Mouse (Mus musculus) left cerebral cortex, adult 11 months (tissue): ENCODE results near the gene Gm36176.
"Not testable (repeated sequence)": the region's sequence is repeated elsewhere in the genome, so short reads cannot be mapped to it uniquely, and the experiment has no call there.

ENCODE experiments used
- DNase-seq: peaks from one replicate; pipeline ENCODE4 v3.0.0; 2022; ENCODE audit warnings: low spot score

The Gm36176 gene

DNA sequence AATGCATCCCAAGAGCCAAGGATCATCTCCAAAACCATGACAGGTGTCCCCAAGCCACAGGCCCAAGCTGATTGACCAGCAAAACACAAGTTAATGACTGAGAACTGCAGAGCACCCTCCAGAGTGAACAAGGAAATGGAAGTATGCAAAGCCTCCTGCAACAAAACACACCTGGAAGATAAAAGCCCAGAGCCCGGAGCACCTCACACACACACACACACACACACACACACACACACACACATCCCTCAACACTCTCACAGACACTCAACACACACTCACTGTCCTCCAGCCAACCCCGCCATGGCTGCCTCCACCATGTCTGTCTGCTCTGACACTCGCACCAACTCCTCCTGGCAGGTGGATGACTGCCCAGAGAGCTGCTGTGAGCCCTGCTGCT, at the start of gene Gm36176:
Gm36176 (plus strand) TSS at position 301 of the 400 bp plus-strand sequence.
- DNase-seq: no peak

GRCm38 (mm10) chr10:77797677-77798076, 48.9 kb upstream of the Gm36176 start:
- no peak for DNase-seq

DNA sequence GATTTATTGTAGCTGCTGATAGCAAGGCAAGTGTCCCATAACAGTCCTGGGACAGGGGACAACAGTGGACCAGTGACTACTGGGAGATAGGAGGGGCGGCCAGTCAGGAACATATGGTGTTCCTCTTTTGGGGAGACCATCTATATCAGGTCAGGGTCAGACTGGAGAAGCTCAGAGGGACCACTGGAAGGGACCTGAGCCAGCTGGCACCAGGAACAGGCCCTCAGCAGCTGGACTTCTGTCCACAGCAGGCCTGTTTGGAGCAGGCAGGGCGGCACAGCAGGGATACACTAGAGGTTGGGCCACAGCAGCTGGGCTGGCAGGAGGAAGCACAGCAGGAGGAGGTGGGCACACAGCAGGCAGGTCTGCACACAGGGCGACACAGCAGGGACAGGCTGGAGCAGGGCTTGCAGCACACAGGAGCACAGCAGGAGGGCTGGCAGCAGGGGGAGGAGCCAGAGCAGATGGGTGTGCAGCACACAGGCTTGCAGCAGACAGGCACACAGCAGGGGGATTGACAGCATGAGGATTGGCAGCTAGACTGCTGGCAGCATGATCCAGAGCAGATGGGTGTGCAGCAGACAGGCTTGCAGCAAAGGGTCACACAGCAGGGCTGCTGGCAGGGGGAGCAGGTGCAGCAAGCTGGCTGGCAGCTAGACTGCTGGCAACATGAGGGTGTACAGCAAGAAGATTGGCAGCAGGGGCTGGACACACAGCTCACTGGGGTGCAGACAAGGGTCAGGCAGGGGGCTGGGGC, 48.3 kb upstream of the Gm36176 start:
- not testable (repeated sequence) for DNase-seq

- DNase-seq: no peak
These were observed 47.6 kb upstream of the Gm36176 start, which contains the start of gene Gm19668 for GRCm38 (mm10) chr10:77798921-77799508. Gene Gm19668, minus strand, starts transcription at chr10:77799133.

GRCm38 (mm10) chr10:77804095-77804494, 42.5 kb upstream of the Gm36176 start:
- DNase-seq: no peak

- DNase-seq: no peak
These were observed 34.9 kb upstream of the Gm36176 start, which contains the start of gene Gm9507 for GRCm38 (mm10) chr10:77811743-77812142. Gene Gm9507, minus strand, starts transcription at chr10:77811843.

- DNase-seq: no peak
These were observed 32.2 kb upstream of the Gm36176 start, which contains the start of gene Gm2696 for GRCm38 (mm10) chr10:77814382-77814781. Gene Gm2696, plus strand, starts transcription at chr10:77814682.

DNA sequence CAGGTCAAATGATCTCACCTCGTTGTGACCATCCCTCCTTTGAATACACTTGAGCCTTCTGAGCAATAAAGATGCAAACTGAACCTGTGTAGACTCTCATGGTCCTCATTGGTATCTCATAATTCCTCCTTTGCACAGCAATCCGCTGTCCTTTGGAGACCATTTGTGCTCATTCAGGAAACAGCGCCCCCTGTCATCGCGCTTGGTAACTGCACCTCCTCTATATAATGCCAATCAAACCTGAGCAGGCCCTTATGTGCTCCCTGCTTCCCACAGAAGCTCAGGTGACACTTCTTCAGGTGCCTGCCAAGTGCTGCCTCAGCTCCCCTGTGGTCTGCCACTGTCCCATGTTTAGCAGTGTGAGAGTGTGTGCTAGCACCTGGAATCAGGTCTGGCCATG, 31.1 kb upstream of the Gm36176 start:
- DNase-seq: no peak

DNA sequence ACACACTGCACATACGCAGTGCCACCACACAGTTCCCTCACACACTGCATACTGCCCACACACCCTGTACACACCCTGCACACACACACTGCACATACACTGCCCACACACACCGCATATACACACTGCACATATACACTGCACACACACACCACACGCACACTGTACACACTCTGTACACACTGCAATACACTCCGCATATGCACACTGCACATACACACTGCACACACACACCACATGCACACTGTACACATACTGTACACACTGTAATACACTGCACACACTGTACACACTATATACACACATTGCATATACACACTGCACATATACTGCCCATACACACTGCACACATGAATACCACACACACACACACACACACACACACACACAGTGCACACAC, 28.1 kb upstream of the Gm36176 start:
- DNase-seq: no peak

DNA sequence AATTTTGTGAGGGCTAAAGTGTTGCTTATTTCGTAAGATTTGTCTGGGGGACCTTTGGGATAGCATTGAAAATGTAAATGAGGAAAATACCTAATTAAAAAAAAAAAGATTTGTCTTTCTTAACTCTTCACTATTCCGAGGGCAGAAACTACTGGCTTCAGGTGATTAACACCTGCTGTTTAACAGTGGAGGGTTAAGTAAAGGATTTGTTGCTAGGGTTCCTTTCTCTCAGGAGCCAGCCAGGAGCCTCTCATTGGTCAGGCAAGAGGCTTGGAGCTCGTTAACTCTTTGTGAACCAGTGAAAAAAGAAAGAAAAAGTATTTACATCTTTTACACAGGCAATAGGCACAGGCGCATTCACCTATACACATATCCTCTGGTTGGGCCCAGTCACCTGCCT, 27.4 kb upstream of the Gm36176 start:
- no peak for DNase-seq

DNA sequence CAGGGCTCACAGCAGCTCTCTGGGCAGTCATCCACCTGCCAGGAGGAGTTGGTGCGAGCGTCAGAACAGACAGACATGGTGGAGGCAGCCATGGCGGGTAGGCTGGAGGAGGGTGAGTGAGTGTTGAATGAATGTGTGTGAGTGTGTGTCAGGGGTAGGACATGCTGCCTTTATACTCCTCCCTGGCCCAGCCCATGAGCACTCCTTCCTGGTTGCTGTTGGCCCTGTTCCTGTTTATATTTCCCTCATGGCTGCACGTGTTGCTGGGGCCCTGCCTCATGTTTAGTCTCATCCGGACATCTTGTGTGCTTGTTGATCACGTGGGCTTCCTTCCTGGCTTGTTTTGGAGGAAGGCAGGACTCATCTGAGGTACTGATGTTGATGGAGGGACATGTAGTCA, 19.7 kb upstream of the Gm36176 start, which contains the start of gene Krtap10-4:
Krtap10-4 (minus strand) TSS at position 145 of the 400 bp plus-strand sequence.
- DNase-seq: no peak

GRCm38 (mm10) chr10:77835647-77836046, 11.0 kb upstream of the Gm36176 start, which contains the start of gene Krtap10-10:
Gene Krtap10-10, plus strand, starts transcription at chr10:77835947.
- DNase-seq: no peak

DNA sequence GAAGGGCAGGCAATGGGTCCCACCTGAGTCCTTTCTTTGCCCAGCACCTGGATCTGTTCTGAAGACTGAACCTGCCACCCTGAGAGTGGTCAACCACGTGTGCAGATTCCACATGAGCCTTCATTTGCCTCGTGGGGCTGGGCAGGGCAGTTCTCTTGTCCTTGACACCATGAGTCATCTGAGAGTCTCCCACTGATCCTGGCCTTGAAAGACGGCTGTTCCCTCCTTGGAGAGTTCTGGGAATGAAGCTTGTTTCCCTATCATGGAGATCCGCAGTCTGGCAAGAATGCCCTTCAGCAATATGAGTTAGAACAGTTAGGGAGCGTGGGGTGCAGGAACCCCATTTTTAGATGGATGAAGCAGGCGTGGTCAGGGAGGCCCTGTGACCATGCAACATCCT, 7.6 kb upstream of the Gm36176 start:
- DNase-seq: no peak

DNA sequence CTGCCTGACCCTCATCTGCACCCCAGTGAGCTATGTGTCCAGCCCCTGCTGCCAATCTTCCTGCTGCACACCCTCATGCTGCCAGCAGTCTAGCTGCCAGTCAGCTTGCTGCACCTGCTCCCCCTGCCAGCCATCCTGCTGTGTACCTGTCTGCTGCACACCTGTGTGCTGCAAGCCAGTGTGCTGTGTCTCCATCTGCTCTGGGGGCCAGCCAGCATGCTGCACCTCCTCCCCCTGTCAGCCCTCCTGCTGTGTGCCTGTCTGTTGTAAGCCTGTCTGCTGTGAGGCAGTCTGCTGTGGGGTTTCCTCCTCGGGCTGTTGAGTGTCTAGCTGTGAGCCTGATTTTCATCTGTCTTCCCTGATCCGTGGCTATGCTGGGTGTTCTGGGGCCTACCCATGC, 358 bp downstream of the Gm36176 start:
- DNase-seq: no peak

DNA sequence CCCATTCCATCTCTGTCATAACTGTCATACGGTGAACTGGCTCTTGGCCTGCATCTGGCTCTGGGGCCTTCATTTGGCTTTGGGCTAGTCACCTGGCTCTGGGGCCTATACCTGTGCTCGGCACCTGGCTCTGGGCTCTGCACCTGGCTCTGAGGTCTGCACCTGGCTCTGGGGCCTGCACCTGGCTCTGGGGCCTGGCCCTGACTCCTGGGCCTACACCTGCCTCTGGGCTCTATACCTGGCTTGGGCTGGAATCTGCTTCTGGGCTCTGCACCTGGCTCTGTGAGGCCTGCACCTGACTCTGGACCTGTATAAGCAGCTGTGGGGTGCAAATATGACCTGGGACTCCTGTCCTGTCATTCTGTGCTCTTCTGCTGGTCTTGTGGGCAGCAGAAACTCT, 935 bp downstream of the Gm36176 start:
- no peak for DNase-seq

DNA sequence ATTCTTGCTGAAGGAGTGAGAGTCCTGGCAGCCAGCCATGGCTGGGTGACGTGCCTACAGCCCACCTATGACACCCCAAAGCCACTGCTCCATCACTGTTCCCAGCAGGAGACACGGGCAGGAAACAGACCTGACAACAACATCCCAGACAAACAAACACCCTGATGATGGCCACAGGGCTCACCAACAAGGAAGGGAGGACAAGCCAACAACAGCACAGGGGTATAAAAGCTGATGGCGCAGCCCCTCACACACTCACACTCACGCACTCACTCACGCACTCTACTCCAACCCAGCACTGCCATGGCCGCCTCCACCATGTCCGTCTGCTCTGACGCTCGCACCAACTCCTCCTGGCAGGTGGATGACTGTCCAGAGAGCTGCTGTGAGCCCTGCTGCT, 6.0 kb downstream of the Gm36176 start, which contains the start of gene Gm10318:
Gm10318 (plus strand) TSS at position 301 of the 400 bp plus-strand sequence.
- DNase-seq: no peak

- DNase-seq: no peak
These were observed 15.1 kb downstream of the Gm36176 start, which contains the start of gene Gm3285 for GRCm38 (mm10) chr10:77861675-77862074. Gene Gm3285, plus strand, starts transcription at chr10:77861975.

GRCm38 (mm10) chr10:77864067-77864761, 17.6 kb downstream of the Gm36176 start:
- no peak for DNase-seq

DNA sequence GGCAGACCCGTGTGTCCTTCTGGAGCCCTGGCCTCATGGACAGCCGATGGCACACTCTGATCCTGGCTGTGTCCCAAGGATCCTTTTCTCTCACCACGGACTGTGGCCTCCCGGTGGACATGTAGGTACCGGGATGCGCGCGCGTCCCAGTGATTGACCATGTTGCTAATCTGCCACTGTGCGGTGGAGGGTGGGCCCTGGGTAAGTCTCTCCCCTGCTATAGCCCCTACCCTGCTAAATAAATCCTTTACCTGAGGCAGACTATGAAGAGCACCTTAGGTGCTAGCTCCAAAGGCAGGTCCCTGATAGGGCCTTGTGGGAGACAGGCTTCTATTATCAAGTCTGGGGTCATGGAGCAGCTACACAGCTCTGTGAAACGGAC, 18.1 kb downstream of the Gm36176 start:
- no peak for DNase-seq

DNA sequence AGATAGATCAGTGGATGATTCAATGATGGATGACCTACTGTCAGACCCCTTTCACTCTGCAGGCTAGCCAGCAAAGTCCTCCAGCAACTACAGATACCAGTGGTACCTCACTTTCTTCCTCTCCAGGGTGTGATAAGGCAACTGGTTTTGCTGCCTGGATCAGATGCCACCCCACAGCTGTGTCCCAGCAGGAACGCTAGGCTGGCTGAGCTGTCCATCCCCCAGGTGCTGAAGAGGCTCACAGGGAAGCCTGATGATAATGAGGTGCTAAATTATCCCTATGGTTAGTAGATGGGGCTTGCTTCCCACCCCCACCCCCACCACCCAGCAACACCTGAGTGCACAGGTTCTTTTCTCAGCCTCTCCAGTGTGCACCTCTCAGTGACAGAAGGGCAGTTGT, 20.9 kb downstream of the Gm36176 start:
- DNase-seq: no peak

DNA sequence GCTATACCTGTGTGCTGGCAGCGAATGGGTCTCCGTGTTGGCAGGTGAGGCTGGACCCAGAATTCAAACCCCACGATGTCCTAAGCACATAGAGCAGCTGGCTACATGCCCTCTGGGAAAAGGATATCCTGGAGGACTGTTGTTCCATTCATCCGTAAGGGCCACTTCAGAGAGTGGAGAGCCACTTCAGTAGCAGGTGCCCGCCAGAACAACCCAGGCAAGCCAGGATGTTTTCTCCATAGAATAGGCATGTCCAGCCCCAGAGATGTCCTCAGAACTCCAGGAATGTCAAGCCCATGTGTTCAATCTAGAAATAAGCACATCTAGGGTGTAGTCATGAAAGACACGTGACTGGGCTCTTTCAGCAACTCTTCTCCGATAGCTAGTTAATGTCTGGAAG, 23.0 kb downstream of the Gm36176 start:
- DNase-seq: no peak

- no peak for DNase-seq
These were observed 32.4 kb downstream of the Gm36176 start for GRCm38 (mm10) chr10:77878985-77879384.

DNA sequence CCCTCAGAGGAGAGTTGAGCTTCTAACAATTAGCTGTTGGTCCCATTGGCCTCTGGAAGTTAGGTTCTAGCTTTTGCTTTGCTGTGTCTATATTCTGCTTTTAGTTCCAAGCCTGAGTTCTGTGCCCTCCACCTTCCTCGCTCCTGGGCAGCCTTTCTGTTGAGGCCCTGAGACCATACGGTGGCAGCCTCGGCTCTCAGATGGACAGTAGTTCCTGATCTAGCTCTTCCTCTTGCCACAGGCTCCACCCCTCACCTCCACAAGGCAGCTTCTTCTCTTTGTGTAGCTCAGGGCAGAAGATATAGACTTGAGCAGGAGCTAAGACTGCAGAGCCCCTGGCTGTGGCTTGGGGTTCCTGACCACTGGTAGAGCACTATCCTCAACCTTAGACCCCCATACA, 33.7 kb downstream of the Gm36176 start:
- no peak for DNase-seq
